Mouse (Mus musculus): Measurements from ENCODE around the gene Fmnl1.
A peak's percentile ranks its signal among the peaks of the same experiment; 100 is the strongest.
"Not testable (repeated sequence)": the region's sequence is repeated elsewhere in the genome, so short reads cannot be mapped to it uniquely, and the experiment has no call there.

Fmnl1 gene

GRCm38 (mm10) chr11:103184891-103185290 is 14.0 kb downstream of the Fmnl1 start:
- DNase-seq: peak; percentile 57 to 62

GRCm38 (mm10) chr11:103192230-103192955 is 21.5 kb downstream of the Fmnl1 start:
- DNase-seq: no peak

GRCm38 (mm10) chr11:103192956-103193824 is 22.3 kb downstream of the Fmnl1 start:
- peak in 1 of 2 experiments; percentile 37 for DNase-seq

GRCm38 (mm10) chr11:103193825-103194168 is 22.9 kb downstream of the Fmnl1 start:
- no peak for DNase-seq

GRCm38 (mm10) chr11:103195236-103195635 is 24.3 kb downstream of the Fmnl1 start:
- DNase-seq: peak in 1 of 2 experiments; percentile 4

- peak in 1 of 2 experiments; percentile 4 for DNase-seq
These were observed 24.7 kb downstream of the Fmnl1 start for GRCm38 (mm10) chr11:103195656-103196055.

GRCm38 (mm10) chr11:103197340-103197739 is 26.4 kb downstream of the Fmnl1 start:
- no peak for DNase-seq

GRCm38 (mm10) chr11:103198339-103198738 is 27.4 kb downstream of the Fmnl1 start:
- DNase-seq: peak in 1 of 2 experiments; percentile 12

- peak in 1 of 2 experiments; percentile 36 for DNase-seq
These were observed 28.2 kb downstream of the Fmnl1 start for GRCm38 (mm10) chr11:103198911-103199803.

- DNase-seq: peak in 1 of 2 experiments; percentile 4
These were observed 30.8 kb downstream of the Fmnl1 start for GRCm38 (mm10) chr11:103201664-103202063.

- no peak for DNase-seq
These were observed 31.5 kb downstream of the Fmnl1 start for GRCm38 (mm10) chr11:103202376-103202775.

GRCm38 (mm10) chr11:103206203-103206602 is 35.3 kb downstream of the Fmnl1 start:
- DNase-seq: no peak

GRCm38 (mm10) chr11:103208458-103208857 is 37.6 kb downstream of the Fmnl1 start, which contains the start of gene 1700023F06Rik:
TSS of gene 1700023F06Rik (minus strand) at chr11:103208558.
- DNase-seq: no peak

- DNase-seq: no peak
These were observed 39.4 kb downstream of the Fmnl1 start for GRCm38 (mm10) chr11:103210291-103210690.

GRCm38 (mm10) chr11:103213712-103214111 is 42.8 kb downstream of the Fmnl1 start:
- no peak for DNase-seq

GRCm38 (mm10) chr11:103215355-103215754 is 44.4 kb downstream of the Fmnl1 start:
- DNase-seq: no peak

- DNase-seq: peak; percentile 80 to 89
These were observed 47.0 kb downstream of the Fmnl1 start, which contains the start of gene Spata32 for GRCm38 (mm10) chr11:103217790-103218516. TSS of gene Spata32 (minus strand) at chr11:103218432.

GRCm38 (mm10) chr11:103218517-103218901 is 47.6 kb downstream of the Fmnl1 start:
- no peak for DNase-seq

GRCm38 (mm10) chr11:103219259-103219658 is 48.4 kb downstream of the Fmnl1 start:
- DNase-seq: no peak

- no peak for DNase-seq
These were observed 49.1 kb downstream of the Fmnl1 start for GRCm38 (mm10) chr11:103219995-103220394.

GRCm38 (mm10) chr11:103221437-103221836 is 50.5 kb downstream of the Fmnl1 start:
- DNase-seq: no peak

GRCm38 (mm10) chr11:103222718-103223117 is 51.8 kb downstream of the Fmnl1 start:
- not testable (repeated sequence) for DNase-seq
